ENCODE assay signal across 8 mouse cellular contexts in genomic region chr13:55181786-55182172, GRCm38 (mm10). TPM values are rescaled to one million over a fixed set of nuclear protein-coding genes. Genes with fewer than 3 reads are reported as not detected.
A peak's percentile ranks its signal among the peaks of the same experiment; 100 is the strongest.
DNase-seq lines count a peak whose midpoint lies in the region; ATAC-seq lines count a peak whose summit lies in the region.
"Had no signal": no experiment of that assay in that cellular context is flagged by ENCODE, and none has a peak within 500 bp of the region (broad histone marks: within the 10 kb centered on the region; RNA-seq: fewer than 3 reads in every experiment).

No protein-coding gene starts in this region.

- DNase-seq in neural tube, embryonic 11.5 days (ENCODE audit: low spot score): no peak
- no peak for DNase-seq in neural tube, embryonic 10.5 days (ENCODE audit: extremely low spot score, low spot score)
- DNase-seq in liver, embryonic 13.5 days: no peak
- no peak for DNase-seq in c-Kit-positive CD71-positive TER-119-positive erythroid progenitor cells, embryonic 14.5 days (ENCODE audit: low spot score)
- no peak for DNase-seq in thymus, postnatal 0 days (ENCODE audit: low spot score)

- H3K4me3 ChIP-seq in neural tube, embryonic 11.5 days (ENCODE audit: low read depth, low read length): no peak overlapping the region
- peak overlapping the region; percentile 47 for H3K4me3 ChIP-seq in heart, embryonic 16.5 days (ENCODE audit: low read length)
- H3K4me3 ChIP-seq in liver, embryonic 13.5 days (replicated peaks): peak overlapping the region; percentile 53

- no peaks in the 10 kb centered on the region for H3K4me1 ChIP-seq in neural tube, embryonic 11.5 days (ENCODE audit: control insufficient read depth, insufficient read depth, low read length)
- peaks cover 5% of the 10 kb centered on the region; the same call in 1 of the 2 replicates for H3K4me1 ChIP-seq in heart, embryonic 16.5 days (ENCODE audit: control insufficient read depth, insufficient read depth, low read length)
- peaks cover 28% of the 10 kb centered on the region for H3K4me1 ChIP-seq in liver, embryonic 13.5 days (replicated peaks)

- WGBS in neural tube, embryonic 11.5 days: 72% methylated on average over 2 of the region's 2 CpGs
- WGBS in heart, embryonic 16.5 days: 71% methylated on average over 2 of the region's 2 CpGs
- 39% methylated on average over 2 of the region's 2 CpGs for WGBS in liver, embryonic 13.5 days (ENCODE audit: insufficient replicate concordance)

- no peaks in the 10 kb centered on the region for H3K27me3 ChIP-seq in neural tube, embryonic 11.5 days (ENCODE audit: control insufficient read depth, insufficient read depth, low read length)
- H3K27me3 ChIP-seq in heart, embryonic 16.5 days (ENCODE audit: control insufficient read depth, insufficient read depth, low read length): no peaks in the 10 kb centered on the region
- no peaks in the 10 kb centered on the region for H3K27me3 ChIP-seq in liver, embryonic 13.5 days

- no peaks in the 10 kb centered on the region for H3K9me3 ChIP-seq in neural tube, embryonic 11.5 days (ENCODE audit: control insufficient read depth, low read length)
- no peaks in the 10 kb centered on the region; the same call in 1 of the 2 replicates for H3K9me3 ChIP-seq in heart, embryonic 16.5 days (replicated peaks; ENCODE audit: control insufficient read depth, low read length)
- no peaks in the 10 kb centered on the region for H3K9me3 ChIP-seq in liver, embryonic 13.5 days (replicated peaks)

- H3K4me2 ChIP-seq in neural tube, embryonic 11.5 days (ENCODE audit: low read depth): peak overlapping the region; percentile 39
- H3K4me2 ChIP-seq in heart, embryonic 16.5 days (ENCODE audit: low read depth, low read length): peak overlapping the region; percentile 64
- peak overlapping the region; percentile 68 for H3K4me2 ChIP-seq in liver, embryonic 13.5 days

- peak overlapping the region; percentile 50; the same call in 1 of the 2 replicates for H3K9ac ChIP-seq in neural tube, embryonic 11.5 days (ENCODE audit: low read length)
- H3K9ac ChIP-seq in heart, embryonic 16.5 days (ENCODE audit: low read length): no peak overlapping the region; the same call in 1 of the 2 replicates
- H3K9ac ChIP-seq in liver, embryonic 13.5 days: peak overlapping the region; percentile 70

- no peak for ATAC-seq in neural tube, embryonic 11.5 days (ENCODE audit: insufficient read depth, low FRiP score, low TSS enrichment)
- no peak for ATAC-seq in heart, embryonic 16.5 days (replicated peaks; ENCODE audit: extremely low read depth, insufficient read depth, low FRiP score)
- ATAC-seq in liver, embryonic 13.5 days (ENCODE audit: low read depth): no peak
- no peak for ATAC-seq in granulocyte monocyte progenitor cell, adult 5-6 weeks (replicated peaks; ENCODE audit: poor library complexity, severe bottlenecking)

- H3K36me3 ChIP-seq in neural tube, embryonic 11.5 days (ENCODE audit: control insufficient read depth, insufficient read depth, low read length): no peaks in the 10 kb centered on the region
- no peaks in the 10 kb centered on the region for H3K36me3 ChIP-seq in heart, embryonic 16.5 days (ENCODE audit: control insufficient read depth, insufficient read depth)
- H3K36me3 ChIP-seq in liver, embryonic 13.5 days: no peaks in the 10 kb centered on the region

- no peak overlapping the region for H3K27ac ChIP-seq in neural tube, embryonic 11.5 days (ENCODE audit: low read depth, low read length)
- H3K27ac ChIP-seq in heart, embryonic 16.5 days (ENCODE audit: low read length): no peak overlapping the region; the same call in 1 of the 2 replicates
- H3K27ac ChIP-seq in liver, embryonic 13.5 days: peak overlapping the region; percentile 84

RNA-seq across cellular contexts. Expression of gene Nsd1, which starts 27.8 kb away (rescaled TPM):
- 68.2 and 69.8 TPM in 2 replicates for polyA plus RNA-seq in neural tube, embryonic 11.5 days (2014; fragmentation: Nextera tagmentation; extraction: Ambion mirVana)
- polyA plus RNA-seq in heart, embryonic 16.5 days (2015; fragmentation: Nextera tagmentation; extraction: Ambion mirVana): 38.1 and 40.5 TPM in 2 replicates
- 15.5 and 19.8 TPM in 2 replicates for polyA plus RNA-seq in liver, embryonic 13.5 days (2015; fragmentation: Nextera tagmentation; extraction: Ambion mirVana)
- 52.6 and 73.8 TPM in 2 replicates for polyA plus RNA-seq in thymus, postnatal 0 days (2015; fragmentation: Nextera tagmentation; extraction: Ambion mirVana)
- total RNA-seq in granulocyte monocyte progenitor cell, adult 5-6 weeks (2014; fragmentation: Nextera tagmentation): 105 and 147 TPM in 2 replicates
- total RNA-seq in granulocyte monocyte progenitor cell, adult 5-6 weeks (2017): 84.2 and 93.6 TPM in 2 replicates

RNA-seq across cellular contexts. Expression of gene Fgfr4, which starts 29.3 kb away (rescaled TPM):
- 3.0 and 3.2 TPM in 2 replicates for polyA plus RNA-seq in neural tube, embryonic 11.5 days (2014; fragmentation: Nextera tagmentation; extraction: Ambion mirVana)
- 0.80 and 2.6 TPM in 2 replicates for polyA plus RNA-seq in heart, embryonic 16.5 days (2015; fragmentation: Nextera tagmentation; extraction: Ambion mirVana)
- polyA plus RNA-seq in liver, embryonic 13.5 days (2015; fragmentation: Nextera tagmentation; extraction: Ambion mirVana): 4.2 and 5.4 TPM in 2 replicates
- polyA plus RNA-seq in thymus, postnatal 0 days (2015; fragmentation: Nextera tagmentation; extraction: Ambion mirVana): 0.06 TPM in 1 of 2 replicates, not detected in the other
- not detected in 2 replicates for total RNA-seq in granulocyte monocyte progenitor cell, adult 5-6 weeks (2014; fragmentation: Nextera tagmentation)
- total RNA-seq in granulocyte monocyte progenitor cell, adult 5-6 weeks (2017): not detected in 2 replicates

RNA-seq across cellular contexts. Expression of gene Gm17617, which starts 48.4 kb away (rescaled TPM):
- polyA plus RNA-seq in neural tube, embryonic 11.5 days (2014; fragmentation: Nextera tagmentation; extraction: Ambion mirVana): not detected in 2 replicates
- not detected in 2 replicates for polyA plus RNA-seq in heart, embryonic 16.5 days (2015; fragmentation: Nextera tagmentation; extraction: Ambion mirVana)
- not detected in 2 replicates for polyA plus RNA-seq in liver, embryonic 13.5 days (2015; fragmentation: Nextera tagmentation; extraction: Ambion mirVana)
- polyA plus RNA-seq in thymus, postnatal 0 days (2015; fragmentation: Nextera tagmentation; extraction: Ambion mirVana): not detected in 2 replicates
- total RNA-seq in granulocyte monocyte progenitor cell, adult 5-6 weeks (2014; fragmentation: Nextera tagmentation): not detected in 2 replicates
- not detected in 2 replicates for total RNA-seq in granulocyte monocyte progenitor cell, adult 5-6 weeks (2017)
- polyA plus RNA-seq: gonadal fat pad, adult 2 months had no signal
